Mouse (Mus musculus): ENCODE data around the gene Erp44. TPM values are rescaled to one million over a fixed set of nuclear protein-coding genes. Genes with fewer than 3 reads are reported as not detected.

The Erp44 gene
- 76.4 and 83.0 TPM in 2 replicates for polyA plus RNA-seq (2016; fragmentation: Nextera tagmentation; extraction: Ambion mirVana)

DNA sequence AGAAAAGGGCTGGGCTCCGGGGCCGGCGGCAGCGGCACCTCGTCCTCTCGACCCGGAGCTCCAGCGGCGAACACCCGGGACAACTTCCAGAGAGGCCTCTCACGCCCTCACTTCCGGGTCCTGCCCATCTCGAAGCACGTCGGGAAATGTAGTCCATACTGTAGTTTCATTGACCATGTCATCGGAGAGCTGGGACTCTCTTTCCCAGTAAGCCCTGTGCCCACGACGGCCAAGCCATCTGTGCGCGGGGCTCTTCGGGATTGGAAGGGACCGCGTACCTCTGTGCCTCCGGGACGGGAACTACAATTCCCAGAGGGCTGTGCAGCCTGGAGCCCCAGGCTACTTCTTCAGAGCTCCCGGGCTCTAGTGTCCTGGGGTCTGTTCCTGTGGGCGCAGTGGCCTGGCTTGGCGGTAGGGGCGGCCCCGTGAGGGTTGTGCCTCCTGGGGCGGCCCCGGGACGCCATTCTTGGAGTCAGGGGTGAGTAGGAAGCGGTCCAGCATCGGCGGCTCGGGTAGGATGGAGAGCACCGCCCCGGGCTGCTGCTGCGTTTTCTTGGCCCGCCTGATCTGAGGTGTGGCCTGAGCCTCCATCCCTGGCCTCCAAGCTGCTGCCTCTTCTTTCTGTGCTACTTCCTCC is at the start of gene Erp44, which contains the start of gene Invs:
TSS of gene Erp44 (minus strand) at position 61 of the 637 bp plus-strand sequence.
TSS of gene Invs (plus strand) at position 263 of the 637 bp plus-strand sequence.
- peak within 1 kb of the TSS; percentile 79 for H3K27ac ChIP-seq
- H3K27me3 ChIP-seq: no peaks in the 10 kb centered on the region
- peak within 1 kb of the TSS; percentile 95 for H3K4me3 ChIP-seq
- H3K9ac ChIP-seq: peak within 1 kb of the TSS; percentile 76
- no peaks in the 10 kb centered on the region for H3K36me3 ChIP-seq
- 0% methylated on average over 41 of the region's 41 CpGs for WGBS
- peaks cover 10% of the 10 kb centered on the region for H3K4me1 ChIP-seq
- peak; percentile 100 for ATAC-seq (ENCODE audit: low FRiP score)
- peak within 1 kb of the TSS; percentile 91 for H3K4me2 ChIP-seq (replicated peaks)
- H3K9me3 ChIP-seq (replicated peaks): no peaks in the 10 kb centered on the region

DNA sequence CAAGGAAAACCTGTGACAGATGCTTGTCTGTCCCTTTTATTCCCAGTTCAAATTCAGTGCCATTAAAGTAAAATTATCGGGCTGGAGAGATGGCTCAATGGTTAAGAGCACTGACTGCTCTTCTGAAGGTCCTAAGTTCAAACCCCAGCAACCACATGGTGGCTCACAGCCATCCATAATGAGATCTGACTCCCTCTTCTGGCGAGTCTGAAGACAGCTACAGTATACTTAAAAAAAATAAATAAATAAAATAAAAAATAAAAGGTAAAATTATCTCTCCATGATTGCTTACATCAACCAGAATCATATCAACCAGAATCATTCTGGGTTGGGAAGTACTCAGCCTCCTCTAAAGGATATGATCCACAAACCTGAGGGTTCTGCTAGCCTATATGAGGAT is 48.7 kb upstream of the Erp44 start:
- Histone ChIP-seq H3K27ac (no peak overlapping the region), H3K4me3 (no peak overlapping the region), H3K36me3 (no peaks in the 10 kb centered on the region), H3K4me1 (no peaks in the 10 kb centered on the region), H3K9me3 (replicated peaks) (no peaks in the 10 kb centered on the region), H3K27me3 (no peaks in the 10 kb centered on the region), H3K9ac (no peak overlapping the region), H3K4me2 (replicated peaks) (no peak overlapping the region)
- WGBS: 73% methylated on average over 2 of the region's 2 CpGs
- ATAC-seq (ENCODE audit: low FRiP score): no peak

DNA sequence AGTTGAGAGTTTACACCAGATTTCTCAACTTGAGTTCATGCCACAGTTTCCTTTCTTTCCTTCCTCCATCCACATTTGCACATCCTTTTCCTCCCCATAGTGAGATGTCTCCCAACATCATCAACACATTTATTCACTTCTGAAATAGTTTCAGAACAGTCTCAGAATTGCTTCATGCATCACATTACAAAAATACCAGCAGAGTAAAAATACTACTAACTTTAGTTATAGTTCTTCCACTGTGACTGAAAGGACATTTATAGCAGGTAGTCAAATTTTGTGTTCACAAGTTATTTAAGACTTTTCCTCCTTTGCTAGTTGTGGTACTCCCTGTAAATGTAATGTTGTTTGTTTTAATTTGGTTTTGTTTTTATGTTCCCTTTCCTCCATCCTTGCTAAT is 47.8 kb upstream of the Erp44 start:
- no peak overlapping the region for H3K9ac ChIP-seq
- no peaks in the 10 kb centered on the region for H3K27me3 ChIP-seq
- H3K27ac ChIP-seq: no peak overlapping the region
- no peak overlapping the region for H3K4me2 ChIP-seq (replicated peaks)
- H3K4me1 ChIP-seq: no peaks in the 10 kb centered on the region
- ATAC-seq (ENCODE audit: low FRiP score): no peak
- H3K9me3 ChIP-seq (replicated peaks): no peaks in the 10 kb centered on the region
- H3K4me3 ChIP-seq: no peak overlapping the region
- H3K36me3 ChIP-seq: no peaks in the 10 kb centered on the region

DNA sequence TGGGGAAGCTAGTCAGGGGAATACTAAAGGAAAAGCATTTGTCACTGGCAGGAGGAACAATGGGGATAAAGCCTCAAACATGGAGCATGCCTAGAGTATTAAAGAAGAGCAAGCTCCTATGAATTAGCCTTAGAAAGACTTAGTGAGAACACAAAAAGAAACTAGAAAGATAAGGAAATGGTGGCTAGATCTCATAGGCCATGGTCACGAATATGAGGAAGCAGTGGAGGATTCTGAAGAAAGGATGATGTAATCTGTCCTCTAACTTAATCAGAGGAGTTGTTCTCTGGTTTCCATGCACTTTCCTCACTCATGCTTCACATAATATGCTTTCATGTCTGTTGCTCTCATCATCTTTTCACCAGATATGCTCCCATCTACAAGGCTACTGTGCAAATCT is 42.7 kb upstream of the Erp44 start:
- Histone ChIP-seq H3K36me3 (no peaks in the 10 kb centered on the region), H3K4me1 (no peaks in the 10 kb centered on the region), H3K9me3 (replicated peaks) (no peaks in the 10 kb centered on the region), H3K27me3 (no peaks in the 10 kb centered on the region), H3K4me3 (no peak overlapping the region), H3K27ac (no peak overlapping the region), H3K9ac (no peak overlapping the region), H3K4me2 (replicated peaks) (no peak overlapping the region)
- WGBS: 52% methylated on average over 1 of the region's 1 CpGs
- no peak for ATAC-seq (ENCODE audit: low FRiP score)

DNA sequence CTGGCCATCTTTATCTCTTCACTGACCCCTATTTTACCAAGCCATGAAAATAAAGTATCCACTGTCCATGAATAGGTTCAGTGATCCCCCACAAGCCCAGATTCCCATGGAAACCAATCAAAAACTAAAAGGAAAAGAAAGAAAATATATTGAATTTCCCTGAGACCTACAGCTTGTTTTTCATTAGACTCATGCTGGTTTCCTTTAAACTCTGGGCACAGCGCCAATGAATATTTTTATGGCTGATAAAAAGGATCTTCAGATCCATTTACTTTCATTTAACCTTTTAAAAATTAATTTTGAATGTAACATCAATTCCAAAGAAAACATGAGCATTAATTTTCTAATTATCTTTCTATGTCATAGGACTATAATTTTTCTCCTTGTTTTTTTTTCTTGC is 41.9 kb upstream of the Erp44 start:
- H3K9ac ChIP-seq: no peak overlapping the region
- no peaks in the 10 kb centered on the region for H3K27me3 ChIP-seq
- WGBS: 84% methylated on average over 1 of the region's 1 CpGs
- H3K36me3 ChIP-seq: no peaks in the 10 kb centered on the region
- no peak overlapping the region for H3K4me3 ChIP-seq
- H3K27ac ChIP-seq: no peak overlapping the region
- no peak overlapping the region for H3K4me2 ChIP-seq (replicated peaks)
- H3K4me1 ChIP-seq: no peaks in the 10 kb centered on the region
- ATAC-seq (ENCODE audit: low FRiP score): no peak
- no peaks in the 10 kb centered on the region for H3K9me3 ChIP-seq (replicated peaks)

DNA sequence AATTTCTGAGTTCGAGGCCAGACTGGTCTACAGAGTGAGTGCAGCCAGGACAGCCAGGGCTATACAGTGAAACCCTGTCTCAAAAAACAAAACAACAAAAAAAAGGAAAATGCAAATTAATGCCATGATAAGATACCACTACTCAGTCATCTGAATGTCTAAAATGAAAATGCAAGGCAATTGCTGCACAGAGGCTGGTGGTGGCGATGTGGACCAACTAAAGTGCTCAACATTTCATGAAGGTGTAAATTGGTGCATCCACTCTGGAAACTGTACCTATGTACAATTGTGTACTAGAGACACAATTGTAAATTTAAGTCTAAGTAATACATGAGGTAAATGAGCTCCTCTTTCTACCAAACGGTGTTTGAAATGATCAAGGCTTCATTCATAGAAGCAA is 36.7 kb upstream of the Erp44 start:
- H3K27me3 ChIP-seq: no peaks in the 10 kb centered on the region
- H3K27ac ChIP-seq: no peak overlapping the region
- H3K4me2 ChIP-seq (replicated peaks): no peak overlapping the region
- H3K4me3 ChIP-seq: no peak overlapping the region
- H3K9me3 ChIP-seq (replicated peaks): no peaks in the 10 kb centered on the region
- ATAC-seq (ENCODE audit: low FRiP score): no peak
- WGBS: 94% methylated on average over 3 of the region's 3 CpGs
- H3K9ac ChIP-seq: no peak overlapping the region
- H3K4me1 ChIP-seq: no peaks in the 10 kb centered on the region
- H3K36me3 ChIP-seq: no peaks in the 10 kb centered on the region

DNA sequence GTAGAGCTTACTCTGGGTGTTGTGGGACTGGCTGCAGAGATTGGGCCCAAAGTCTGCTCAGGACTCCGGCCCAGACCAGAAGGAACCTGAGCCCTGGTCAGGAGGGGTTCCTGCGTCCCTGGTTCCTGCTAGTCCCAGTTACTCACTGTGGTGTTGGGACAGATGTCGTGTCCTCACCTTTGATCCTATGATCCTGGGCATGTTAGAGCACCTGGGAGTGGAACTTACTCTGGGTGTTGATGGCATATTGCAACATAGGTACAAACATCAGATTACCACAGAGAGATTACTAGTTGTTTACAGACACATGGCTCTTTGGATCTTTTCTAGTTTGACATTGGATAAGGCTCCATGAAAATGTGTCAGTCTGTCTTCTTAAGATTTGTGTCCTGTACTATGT is 35.5 kb upstream of the Erp44 start:
- no peak overlapping the region for H3K9ac ChIP-seq
- no peaks in the 10 kb centered on the region for H3K36me3 ChIP-seq
- H3K4me3 ChIP-seq: no peak overlapping the region
- H3K4me1 ChIP-seq: no peaks in the 10 kb centered on the region
- H3K9me3 ChIP-seq (replicated peaks): no peaks in the 10 kb centered on the region
- no peaks in the 10 kb centered on the region for H3K27me3 ChIP-seq
- WGBS: 90% methylated on average over 3 of the region's 3 CpGs
- H3K27ac ChIP-seq: no peak overlapping the region
- no peak for ATAC-seq (ENCODE audit: low FRiP score)
- H3K4me2 ChIP-seq (replicated peaks): no peak overlapping the region

DNA sequence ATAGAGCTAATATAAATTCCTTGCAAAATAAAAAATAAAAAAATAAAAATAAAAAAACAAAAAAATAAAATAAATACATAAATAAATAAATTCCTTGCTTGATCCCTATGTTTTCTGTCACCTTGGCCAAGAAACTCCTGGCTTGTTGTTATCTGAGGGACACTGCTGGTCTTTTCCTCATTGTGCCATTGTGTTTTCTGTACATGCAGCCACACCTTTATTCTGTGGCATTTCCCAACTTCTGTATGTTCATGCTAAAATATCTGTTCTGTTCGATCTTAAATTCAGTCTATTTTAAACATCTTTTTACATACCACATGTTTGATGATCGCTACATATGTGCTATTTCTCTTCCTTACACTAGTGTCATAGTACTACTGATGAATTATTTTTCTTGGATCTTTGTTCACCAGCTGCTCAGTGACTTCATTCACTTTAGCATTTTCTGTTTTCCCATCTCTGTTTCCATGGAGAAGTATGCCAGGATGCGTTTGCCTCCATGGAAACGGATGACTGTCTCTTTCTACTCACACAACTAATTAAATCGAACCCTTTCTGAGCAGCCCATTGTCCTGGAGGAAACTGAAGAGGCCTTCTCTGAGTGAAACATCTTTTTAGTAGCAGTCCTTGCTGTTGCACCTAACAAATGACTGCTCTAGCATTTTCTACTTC is 7.9 kb upstream of the Erp44 start:
- WGBS: 33% methylated on average over 5 of the region's 5 CpGs
- Histone ChIP-seq H3K4me1 (peaks cover 3% of the 10 kb centered on the region), H3K4me3 (no peak overlapping the region), H3K27me3 (no peaks in the 10 kb centered on the region), H3K9me3 (replicated peaks) (no peaks in the 10 kb centered on the region), H3K36me3 (peaks cover 3% of the 10 kb centered on the region; the same call in 1 of the 2 replicates), H3K9ac (no peak overlapping the region), H3K4me2 (replicated peaks) (no peak overlapping the region; the same call in 1 of the 2 replicates), H3K27ac (peak overlapping the region; percentile 70; the same call in 1 of the 2 replicates)
- peak; percentile 94 for ATAC-seq (ENCODE audit: low FRiP score)

DNA sequence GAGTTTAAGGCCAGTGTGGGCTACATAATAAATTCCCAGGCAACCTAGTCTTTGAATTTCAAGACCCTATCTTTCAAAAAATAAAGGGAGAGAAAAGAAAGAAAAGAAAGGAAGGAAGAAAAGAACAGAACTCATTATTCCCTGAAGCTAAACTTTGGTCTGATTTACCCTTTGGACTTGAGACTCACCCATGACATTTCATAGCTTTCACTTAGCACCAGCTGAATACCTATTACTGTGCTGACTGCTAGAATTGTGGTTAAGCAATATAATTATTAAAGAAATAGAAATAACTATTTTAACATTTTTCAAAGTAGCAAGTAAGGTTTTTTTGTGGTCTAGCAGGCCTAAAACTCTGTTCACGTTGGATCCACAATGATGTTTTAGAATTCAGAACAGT is 1.8 kb upstream of the Erp44 start:
- WGBS: 93% methylated on average over 1 of the region's 1 CpGs

DNA sequence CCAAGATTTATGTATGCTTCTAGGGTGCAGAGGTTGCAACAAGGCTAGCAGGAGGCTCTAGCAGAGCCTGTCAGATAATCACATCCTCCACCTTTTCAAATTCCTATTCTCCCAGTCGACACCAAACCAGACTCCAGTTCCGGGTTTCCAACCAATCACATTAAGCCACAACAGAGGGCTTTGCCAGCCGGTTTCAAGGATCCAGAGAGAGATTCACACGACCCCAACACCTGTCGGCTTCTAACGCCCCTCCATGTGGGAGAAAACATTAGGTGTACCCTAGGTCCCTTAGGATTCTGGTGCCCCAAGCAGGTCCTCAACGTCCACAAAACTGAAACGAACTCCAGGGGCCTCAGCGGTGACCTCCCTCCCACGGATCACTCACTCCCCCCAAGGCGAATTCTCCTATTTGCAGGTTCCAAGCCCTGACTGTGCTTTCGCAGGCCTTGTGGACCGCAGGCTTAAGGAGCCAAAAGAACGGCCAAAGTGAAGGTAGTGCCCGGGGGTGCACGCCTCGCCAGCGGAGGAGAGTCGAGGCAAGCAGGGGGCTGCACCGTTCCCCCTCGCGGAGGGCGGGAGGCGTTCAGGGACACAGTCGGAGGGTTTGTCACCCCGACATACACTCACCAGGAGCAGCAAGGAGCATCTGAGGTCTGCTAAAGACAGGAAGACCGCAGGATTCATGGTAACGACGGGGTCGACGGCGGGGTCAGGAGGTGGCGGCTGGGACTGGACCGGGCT is 431 bp downstream of the Erp44 start:
- H3K27me3 ChIP-seq: no peaks in the 10 kb centered on the region
- no peaks in the 10 kb centered on the region for H3K9me3 ChIP-seq (replicated peaks)
- peak overlapping the region; percentile 95 for H3K4me3 ChIP-seq
- H3K36me3 ChIP-seq: no peaks in the 10 kb centered on the region
- peak overlapping the region; percentile 76 for H3K9ac ChIP-seq
- peak overlapping the region; percentile 66 for H3K27ac ChIP-seq
- peak overlapping the region; percentile 91 for H3K4me2 ChIP-seq (replicated peaks)
- under 1% methylated on average over 34 of the region's 34 CpGs for WGBS
- H3K4me1 ChIP-seq: peaks cover 10% of the 10 kb centered on the region
- ATAC-seq (ENCODE audit: low FRiP score): no peak; the same call in 1 of the 2 replicates

More for the DNA sequence above, 1.8 kb upstream of the Erp44 start:
- Histone ChIP-seq H3K4me3 (no peak overlapping the region), H3K9me3 (replicated peaks) (no peaks in the 10 kb centered on the region), H3K4me2 (replicated peaks) (no peak overlapping the region), H3K36me3 (no peaks in the 10 kb centered on the region), H3K9ac (no peak overlapping the region), H3K27me3 (no peaks in the 10 kb centered on the region), H3K4me1 (peaks cover 10% of the 10 kb centered on the region), H3K27ac (no peak overlapping the region)
- no peak for ATAC-seq (ENCODE audit: low FRiP score)

DNA sequence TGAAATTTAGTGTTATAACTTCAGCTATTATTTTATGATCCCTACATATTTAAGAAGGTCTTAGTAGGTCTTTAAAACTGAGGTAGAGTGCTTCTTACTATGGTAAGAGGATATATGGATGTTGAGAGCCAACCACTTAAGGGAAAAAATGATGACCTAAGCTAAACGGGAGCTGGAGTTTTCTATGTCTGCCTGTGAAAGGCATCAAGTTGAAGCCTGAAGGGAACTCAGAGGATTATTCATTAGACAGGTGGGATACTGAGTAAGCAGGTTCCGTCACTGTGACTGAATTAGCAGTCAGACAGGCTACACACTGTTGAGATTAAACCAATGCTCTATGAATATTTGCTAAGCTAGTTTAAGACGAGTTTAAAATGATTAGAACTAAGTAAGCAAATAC is 2.3 kb downstream of the Erp44 start:
- Histone ChIP-seq H3K27ac (no peak overlapping the region), H3K9ac (no peak overlapping the region), H3K4me2 (replicated peaks) (no peak overlapping the region), H3K4me3 (no peak overlapping the region), H3K4me1 (peaks cover 10% of the 10 kb centered on the region), H3K36me3 (no peaks in the 10 kb centered on the region), H3K27me3 (no peaks in the 10 kb centered on the region), H3K9me3 (replicated peaks) (no peaks in the 10 kb centered on the region)
- ATAC-seq (ENCODE audit: low FRiP score): no peak
- WGBS: 88% methylated on average over 3 of the region's 3 CpGs

DNA sequence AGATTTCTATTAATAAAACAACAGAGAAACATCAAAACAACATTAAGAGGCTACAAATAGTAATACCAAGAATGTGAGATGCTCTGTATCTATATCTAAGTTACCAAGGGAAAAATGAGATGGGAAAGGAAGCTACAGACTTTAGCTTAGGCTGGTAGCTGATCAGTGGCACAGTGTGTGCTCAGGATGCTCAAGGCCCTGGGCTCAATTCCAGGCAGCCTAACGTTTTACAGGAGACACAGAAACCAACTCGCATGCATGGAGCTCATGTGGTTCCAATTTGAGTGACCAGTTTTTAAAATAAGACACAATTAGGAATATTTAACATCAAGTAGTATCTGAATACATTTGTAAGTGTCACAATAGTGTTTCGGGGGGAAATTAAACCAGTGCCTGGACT is 3.6 kb downstream of the Erp44 start:
- H3K27ac ChIP-seq: no peak overlapping the region
- H3K9ac ChIP-seq: no peak overlapping the region
- no peak overlapping the region for H3K4me2 ChIP-seq (replicated peaks)
- WGBS: 85% methylated on average over 3 of the region's 3 CpGs
- no peak for ATAC-seq (ENCODE audit: low FRiP score)
- peaks cover 14% of the 10 kb centered on the region for H3K4me1 ChIP-seq
- no peaks in the 10 kb centered on the region for H3K27me3 ChIP-seq
- H3K36me3 ChIP-seq: no peaks in the 10 kb centered on the region
- H3K9me3 ChIP-seq (replicated peaks): no peaks in the 10 kb centered on the region
- H3K4me3 ChIP-seq: no peak overlapping the region
